15 mouse cellular contexts compared by ENCODE assay signal in the genomic region with DNA sequence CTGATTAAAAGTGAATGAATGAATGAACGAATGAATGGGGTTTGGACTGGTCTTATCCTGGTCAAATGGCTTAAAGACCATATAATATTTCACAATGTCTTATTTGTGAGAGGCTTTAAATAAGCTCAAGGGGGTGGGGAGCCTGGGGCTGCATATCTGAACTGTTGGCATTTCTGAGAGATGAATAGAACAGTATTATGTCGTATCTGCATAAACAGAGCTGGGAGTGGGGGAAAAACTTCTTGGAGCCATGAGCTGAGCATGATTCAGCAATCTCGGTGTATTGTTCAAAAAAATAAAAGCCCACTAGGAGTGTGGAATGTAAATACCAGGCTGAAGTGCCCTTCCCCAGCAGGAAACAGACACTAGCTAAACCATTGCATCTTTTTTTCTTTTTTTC.
DNase-seq lines count a peak whose midpoint lies in the region; ATAC-seq lines count a peak whose summit lies in the region.
"Had no signal": no experiment of that assay in that cellular context is flagged by ENCODE, and none has a peak within 500 bp of the region (broad histone marks: within the 10 kb centered on the region; RNA-seq: fewer than 3 reads in every experiment).

No protein-coding gene starts in this region.

- no peak overlapping the region for H3K4me2 ChIP-seq in heart, embryonic 12.5 days
- no peak overlapping the region for H3K4me2 ChIP-seq in embryonic facial prominence, embryonic 12.5 days (replicated peaks)
- H3K4me2 ChIP-seq: hindbrain, embryonic 15.5 days; kidney, embryonic 15.5 days; limb, embryonic 12.5 days had no signal

- peak; percentile 36; the same call in 1 of the 2 replicates for ATAC-seq in heart, embryonic 12.5 days (ENCODE audit: insufficient number of reproducible peaks, low FRiP score)
- ATAC-seq in embryonic facial prominence, embryonic 12.5 days (ENCODE audit: insufficient number of reproducible peaks, insufficient read depth, low FRiP score, low TSS enrichment), result peak; percentile 52; the same call in 1 of the 2 replicates
- ATAC-seq in megakaryocyte progenitor cell, adult 5-6 weeks (replicated peaks; ENCODE audit: poor library complexity), result peak; percentile 12; the same call in 1 of the 2 replicates
- ATAC-seq in erythroblast, adult 5-6 weeks (replicated peaks; ENCODE audit: low FRiP score, poor library complexity, severe bottlenecking), result no peak

- H3K36me3 ChIP-seq in heart, embryonic 12.5 days, result no peaks in the 10 kb centered on the region
- no peaks in the 10 kb centered on the region for H3K36me3 ChIP-seq in embryonic facial prominence, embryonic 12.5 days
- H3K36me3 ChIP-seq: heart, embryonic 10.5 days; hindbrain, embryonic 15.5 days; kidney, embryonic 15.5 days; limb, embryonic 12.5 days had no signal

- DNase-seq in heart, adult 18-20 months, result no peak
- peak; percentile 87 for DNase-seq in 3T3-L1 (ENCODE audit: low read depth, low spot score)
- no peak for DNase-seq in left cerebral cortex, adult 9 months (ENCODE audit: low spot score in 2 of 2)
- DNase-seq in cerebellum, postnatal 14 days, result no peak
- DNase-seq: adrenal gland, postnatal 10 days; layer of hippocampus, adult 9-11 months; thymus, postnatal 4 days had no signal

- H3K27me3 ChIP-seq in heart, embryonic 12.5 days (replicated peaks), result no peaks in the 10 kb centered on the region
- H3K27me3 ChIP-seq in embryonic facial prominence, embryonic 12.5 days, result no peaks in the 10 kb centered on the region
- H3K27me3 ChIP-seq: hindbrain, embryonic 15.5 days; kidney, embryonic 15.5 days; limb, embryonic 12.5 days had no signal

- H3K4me1 ChIP-seq in heart, embryonic 12.5 days (replicated peaks), result no peaks in the 10 kb centered on the region; the same call in 1 of the 2 replicates
- no peaks in the 10 kb centered on the region for H3K4me1 ChIP-seq in embryonic facial prominence, embryonic 12.5 days
- H3K4me1 ChIP-seq: heart, embryonic 10.5 days; hindbrain, embryonic 15.5 days; kidney, embryonic 15.5 days; limb, embryonic 12.5 days had no signal

- H3K4me3 ChIP-seq in heart, embryonic 12.5 days, result no peak overlapping the region
- no peak overlapping the region for H3K4me3 ChIP-seq in embryonic facial prominence, embryonic 12.5 days
- H3K4me3 ChIP-seq: heart, embryonic 10.5 days; hindbrain, embryonic 15.5 days; kidney, embryonic 15.5 days; limb, embryonic 12.5 days had no signal

- 40% methylated on average over 3 of the region's 3 CpGs for whole genome bisulfite sequencing in heart, embryonic 12.5 days
- 57% methylated on average over 3 of the region's 3 CpGs for WGBS in embryonic facial prominence, embryonic 12.5 days

- no peak overlapping the region for H3K27ac ChIP-seq in heart, embryonic 12.5 days (ENCODE audit: poor library complexity, severe bottlenecking)
- no peak overlapping the region for H3K27ac ChIP-seq in embryonic facial prominence, embryonic 12.5 days
- H3K27ac ChIP-seq: heart, embryonic 10.5 days; hindbrain, embryonic 15.5 days; kidney, embryonic 15.5 days; limb, embryonic 12.5 days had no signal

- H3K9ac ChIP-seq in heart, embryonic 12.5 days, result no peak overlapping the region
- no peak overlapping the region for H3K9ac ChIP-seq in embryonic facial prominence, embryonic 12.5 days
- H3K9ac ChIP-seq: hindbrain, embryonic 15.5 days; kidney, embryonic 15.5 days; limb, embryonic 12.5 days had no signal

- H3K9me3 ChIP-seq in heart, embryonic 12.5 days (replicated peaks), result no peaks in the 10 kb centered on the region
- H3K9me3 ChIP-seq in embryonic facial prominence, embryonic 12.5 days, result no peaks in the 10 kb centered on the region
- H3K9me3 ChIP-seq: heart, embryonic 10.5 days; hindbrain, embryonic 15.5 days; kidney, embryonic 15.5 days; limb, embryonic 12.5 days had no signal
